Mouse (Mus musculus): ENCODE data around the gene Syf2.
A peak's percentile ranks its signal among the peaks of the same experiment; 100 is the strongest.

The Syf2 gene

DNA sequence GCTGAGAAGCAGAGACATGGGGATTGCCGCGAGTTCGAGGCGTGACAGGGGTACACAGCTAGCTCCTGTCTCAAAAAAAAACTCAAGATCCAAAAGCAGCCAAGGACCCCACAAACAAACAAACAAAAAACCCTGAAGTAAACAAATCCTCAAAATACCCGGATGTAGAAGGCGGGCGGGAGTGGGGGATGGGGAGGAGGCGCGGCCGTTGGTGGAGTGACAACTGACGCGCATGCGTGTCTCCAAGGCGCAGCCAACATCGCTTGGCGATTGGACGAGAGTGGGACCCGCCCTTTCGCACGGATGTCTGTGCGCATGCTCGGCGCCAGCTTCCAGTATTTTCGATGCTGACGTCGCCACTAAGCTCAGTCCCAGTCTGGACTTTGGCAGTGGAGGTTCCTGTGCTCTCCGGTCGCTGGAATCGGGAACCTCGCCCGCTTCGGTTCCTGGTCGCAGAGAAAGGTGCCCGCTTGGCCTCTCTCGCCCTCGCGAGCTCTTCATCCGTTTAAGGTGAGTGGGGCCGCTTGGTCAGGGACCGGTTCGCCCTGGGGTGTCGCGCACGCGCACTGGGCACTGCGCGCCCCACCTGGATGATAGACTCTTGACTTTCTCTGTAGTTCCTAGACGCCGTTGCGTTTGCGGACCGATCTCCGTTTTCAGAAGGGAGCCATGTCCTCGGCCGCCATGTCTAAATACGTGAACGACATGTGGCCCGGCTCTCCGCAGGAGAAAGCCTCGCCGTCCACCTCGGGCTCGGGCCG is 7.3 kb upstream of the Syf2 start, which contains the start of gene Rsrp1:
Gene Rsrp1 (plus strand): TSS at position 335 of the 761 bp plus-strand sequence.
- peak; percentile 98 for DNase-seq (ENCODE audit: extremely low spot score, low spot score)

DNA sequence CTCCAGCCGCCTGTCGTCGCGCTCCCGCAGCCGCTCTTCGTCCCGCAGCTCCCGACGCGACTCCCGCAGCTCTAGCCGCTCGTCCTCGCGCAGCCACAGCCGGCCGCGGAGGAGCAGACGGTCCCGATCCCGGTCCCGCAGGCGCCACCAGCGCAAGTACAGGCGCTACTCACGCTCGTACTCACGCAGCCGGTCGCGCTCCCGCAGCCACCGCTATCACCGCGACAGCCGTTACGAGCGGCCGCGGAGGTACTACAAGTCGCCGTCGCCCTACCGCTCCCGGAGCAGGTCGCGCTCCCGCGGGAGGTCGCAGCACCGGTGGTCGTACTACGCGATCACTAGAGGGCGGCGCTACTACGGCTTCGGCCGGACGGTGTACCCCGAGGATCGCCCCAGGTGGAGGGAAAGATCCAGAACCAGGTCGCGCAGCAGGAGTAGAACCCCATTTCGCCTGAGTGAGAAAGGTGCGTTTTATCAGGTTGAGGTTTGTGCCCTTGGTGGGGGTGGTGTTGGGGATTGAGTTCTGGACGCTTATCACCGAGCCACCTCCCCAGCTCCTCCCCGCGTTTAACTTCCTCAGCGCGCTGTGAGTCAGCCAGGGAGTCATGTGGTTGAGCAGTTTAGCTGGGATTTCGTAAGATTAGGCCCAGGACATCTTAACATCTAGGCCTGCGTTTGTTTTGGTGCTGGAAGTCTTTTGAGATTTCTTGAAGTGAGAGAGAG is 6.5 kb upstream of the Syf2 start:
- peak; percentile 62 for DNase-seq (ENCODE audit: extremely low spot score, low spot score)

DNA sequence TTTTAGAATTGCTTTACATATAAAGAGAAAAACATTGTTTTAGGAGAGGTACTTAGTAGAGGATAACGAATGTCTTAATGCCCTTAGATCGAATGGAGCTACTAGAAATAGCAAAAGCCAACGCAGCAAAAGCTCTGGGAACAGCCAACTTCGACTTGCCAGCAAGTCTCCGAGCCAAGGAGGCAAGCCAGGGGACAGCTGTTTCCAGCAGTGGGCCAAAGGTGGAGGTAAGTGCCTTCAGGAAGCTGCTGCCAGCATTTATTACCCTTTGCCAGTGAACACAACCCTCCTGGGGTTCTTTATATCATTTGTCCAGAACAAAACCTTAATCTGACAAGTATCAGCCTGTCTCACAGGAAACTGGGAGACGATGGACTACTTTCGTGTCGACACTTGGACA is 5.5 kb upstream of the Syf2 start:
- no peak for DNase-seq (ENCODE audit: extremely low spot score, low spot score)

GRCm38 (mm10) chr4:134927815-134928463 is 2.8 kb upstream of the Syf2 start:
- DNase-seq (ENCODE audit: extremely low spot score, low spot score): no peak

DNA sequence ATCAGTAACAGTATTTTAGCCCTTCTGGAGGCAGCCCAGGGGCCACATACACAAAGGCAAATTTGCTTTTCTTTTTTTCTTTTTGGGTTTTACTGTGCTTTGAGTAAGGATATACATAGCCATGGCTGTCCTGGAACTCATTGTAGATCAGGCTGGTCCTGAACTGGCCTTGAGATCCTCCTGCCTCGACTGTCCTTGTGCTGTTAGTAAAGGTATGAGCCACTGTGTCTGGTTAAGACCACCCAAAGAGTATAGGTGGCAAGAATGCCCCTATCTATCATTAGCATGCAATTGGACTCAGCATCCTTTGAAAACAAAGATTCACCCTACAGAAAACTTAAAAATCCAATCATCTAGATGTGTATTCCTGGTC is 2.2 kb upstream of the Syf2 start:
- DNase-seq (ENCODE audit: extremely low spot score, low spot score): no peak

DNA sequence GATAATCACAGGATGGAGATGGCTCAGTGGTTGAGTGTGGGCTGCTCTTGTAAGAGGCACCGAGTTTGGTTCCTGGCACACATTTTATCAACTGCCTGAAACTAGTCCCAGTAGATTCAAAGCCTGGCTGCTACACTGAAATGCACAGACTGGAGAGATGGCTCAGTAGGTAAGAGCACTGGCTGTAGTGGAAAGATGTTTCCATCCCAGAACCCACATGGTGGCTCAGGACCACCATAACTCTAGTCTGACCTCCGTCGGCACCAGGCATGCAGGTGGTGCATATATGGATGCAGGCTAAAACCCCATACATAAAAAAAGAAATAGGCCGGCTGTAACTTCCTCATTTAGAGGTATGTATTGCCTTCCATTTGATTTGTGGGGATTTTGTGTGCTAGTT is 1.2 kb upstream of the Syf2 start:
- no peak for DNase-seq (ENCODE audit: extremely low spot score, low spot score)

- DNase-seq (ENCODE audit: extremely low spot score, low spot score): no peak
These were observed 508 bp upstream of the Syf2 start for GRCm38 (mm10) chr4:134930190-134930589.

GRCm38 (mm10) chr4:134937240-134938176 is 6.8 kb downstream of the Syf2 start:
- DNase-seq (ENCODE audit: extremely low spot score, low spot score): no peak

GRCm38 (mm10) chr4:134939900-134940299 is 9.2 kb downstream of the Syf2 start:
- no peak for DNase-seq (ENCODE audit: extremely low spot score, low spot score)

GRCm38 (mm10) chr4:134943758-134944538 is 13.2 kb downstream of the Syf2 start:
- no peak for DNase-seq (ENCODE audit: extremely low spot score, low spot score)

GRCm38 (mm10) chr4:134946024-134946744 is 15.5 kb downstream of the Syf2 start:
- DNase-seq (ENCODE audit: extremely low spot score, low spot score): peak; percentile 77

DNA sequence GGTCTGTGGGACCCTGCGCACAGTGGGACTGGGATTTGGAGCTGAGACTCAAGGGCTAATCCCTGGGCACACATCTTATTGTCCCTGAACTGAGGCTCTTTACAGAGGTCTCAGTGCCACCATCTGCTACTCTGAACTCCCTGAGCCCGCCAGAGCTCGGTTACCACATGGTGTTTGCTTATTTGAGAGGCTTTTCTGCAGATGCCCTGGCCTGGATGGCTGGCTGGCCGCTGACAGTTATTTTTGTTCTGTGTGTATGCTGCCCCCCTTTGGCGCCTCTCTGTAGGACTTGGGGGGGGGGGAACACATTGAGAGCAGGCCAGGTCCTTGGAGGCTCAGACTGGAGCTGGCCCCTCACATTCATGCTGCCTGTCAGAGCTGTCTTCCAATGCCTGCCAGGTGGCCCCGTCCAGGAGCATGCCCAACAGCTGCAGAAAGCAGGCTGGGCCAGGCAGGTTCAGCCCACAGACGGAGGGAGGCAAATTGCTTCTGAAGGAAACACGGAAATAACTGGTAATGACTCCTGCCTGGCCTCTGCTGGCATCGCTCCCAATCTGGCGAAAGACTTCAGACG is 19.9 kb downstream of the Syf2 start:
- DNase-seq (ENCODE audit: extremely low spot score, low spot score): peak; percentile 42

GRCm38 (mm10) chr4:134954461-134954860 is 23.8 kb downstream of the Syf2 start:
- DNase-seq (ENCODE audit: extremely low spot score, low spot score): no peak

GRCm38 (mm10) chr4:134955196-134955595 is 24.5 kb downstream of the Syf2 start:
- no peak for DNase-seq (ENCODE audit: extremely low spot score, low spot score)

GRCm38 (mm10) chr4:134955845-134956244 is 25.1 kb downstream of the Syf2 start:
- no peak for DNase-seq (ENCODE audit: extremely low spot score, low spot score)

DNA sequence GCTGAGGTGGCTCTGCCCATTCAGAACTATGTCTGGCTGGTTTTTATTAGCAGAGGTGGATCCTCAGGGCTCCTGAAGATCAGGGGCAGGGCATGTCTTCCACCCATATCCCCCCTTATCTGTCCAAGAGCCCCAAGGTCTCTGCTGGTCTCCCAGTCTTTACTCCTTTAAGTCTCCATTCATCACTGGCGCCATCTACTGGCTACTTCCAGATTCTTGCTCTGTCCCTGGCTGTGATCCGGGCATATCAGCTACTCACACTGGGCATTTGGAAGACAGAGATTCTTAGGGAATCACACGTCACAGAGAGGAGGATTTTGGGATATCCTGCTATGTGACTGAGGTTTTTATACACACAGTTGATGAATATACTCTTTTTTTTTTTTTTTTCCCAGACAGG is 25.6 kb downstream of the Syf2 start:
- peak; percentile 52 for DNase-seq (ENCODE audit: extremely low spot score, low spot score)

DNA sequence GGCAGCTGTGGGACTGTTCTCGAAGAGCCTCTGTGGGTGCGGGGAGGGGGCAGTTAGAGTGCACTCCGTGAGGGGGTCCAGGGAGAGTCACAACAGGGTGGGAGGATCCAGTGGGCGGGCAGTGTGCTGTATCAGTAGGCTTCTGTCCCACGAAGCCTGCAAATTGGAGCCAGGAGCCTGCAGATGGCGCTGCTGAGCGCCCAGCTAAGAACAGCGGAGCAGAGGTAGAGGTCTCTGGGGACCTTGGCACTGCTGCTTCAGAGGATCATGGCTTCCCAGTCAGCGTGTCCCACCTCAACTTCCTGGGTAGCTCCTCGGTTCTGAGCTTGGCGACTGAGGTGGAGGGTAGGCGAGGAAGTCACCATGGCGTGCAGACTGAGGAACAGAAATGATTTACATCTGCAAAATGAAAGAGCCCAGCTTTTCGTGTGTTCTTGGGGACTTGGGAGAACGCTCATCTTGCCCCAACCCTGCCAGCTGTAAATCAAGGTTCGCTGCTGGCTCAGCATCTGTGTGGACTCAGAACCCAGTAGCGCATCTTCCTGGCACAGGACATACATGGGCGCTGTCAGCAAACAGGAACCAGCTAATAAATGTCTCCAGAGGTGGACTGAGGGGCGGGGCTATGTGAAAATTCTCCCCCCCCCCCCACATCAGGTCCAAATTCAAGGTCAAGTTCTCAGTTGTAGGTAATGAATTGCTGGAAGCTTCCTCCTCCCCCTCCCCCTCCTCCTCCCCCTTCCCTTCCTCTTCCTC is 32.5 kb downstream of the Syf2 start:
- DNase-seq (ENCODE audit: extremely low spot score, low spot score): peak; percentile 51

DNA sequence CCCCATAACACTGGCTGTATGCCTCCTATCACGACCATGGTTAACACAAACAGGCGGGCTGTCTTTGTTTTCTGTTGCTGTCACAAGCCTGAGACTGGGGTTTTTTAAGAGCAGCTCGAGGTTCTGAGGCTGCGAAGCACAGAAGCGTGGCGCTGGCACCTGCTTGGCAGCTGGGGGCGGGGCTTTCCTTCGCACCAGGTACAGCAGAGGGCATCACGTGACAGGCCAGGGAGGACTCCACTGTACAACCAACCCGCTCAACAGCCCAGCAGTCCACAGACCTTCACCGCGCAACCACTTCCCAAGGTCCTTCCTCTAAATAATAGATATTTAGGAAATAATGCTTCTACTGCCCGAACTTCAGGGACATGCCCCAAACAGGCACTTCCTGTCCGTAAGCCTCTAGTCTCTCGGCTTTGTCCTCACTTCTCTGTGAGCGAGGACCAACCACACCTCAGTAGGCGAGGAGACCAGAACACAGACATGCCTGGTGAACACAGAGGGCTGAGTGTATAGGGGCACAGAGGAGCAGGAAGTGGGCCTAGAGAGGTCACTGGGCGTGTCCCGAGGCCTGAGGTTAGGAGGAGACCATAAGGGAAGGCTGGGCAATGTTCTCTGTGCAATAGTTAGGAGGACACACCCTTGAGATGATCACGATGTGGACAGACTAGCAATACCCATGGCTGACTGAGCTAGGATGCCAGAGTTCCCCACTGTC is 37.3 kb downstream of the Syf2 start:
- no peak for DNase-seq (ENCODE audit: extremely low spot score, low spot score)
